Mouse (Mus musculus) myocyte (in vitro differentiated cells): ENCODE data around the gene Cd7.

Experiments
- CEBPB ChIP-seq: IDR thresholded peaks from 2 replicates; pipeline ENCODE4 v1.6.1; 2011; ENCODE audit warnings: mild to moderate bottlenecking, moderate library complexity; ENCODE audit not compliant: poor library complexity, insufficient read depth, severe bottlenecking
- E2F4 ChIP-seq: IDR thresholded peaks from one replicate; pipeline ENCODE4 v1.6.1; 2011; ENCODE audit warnings: mild to moderate bottlenecking, control low read depth, moderate library complexity; ENCODE audit not compliant: insufficient read depth
- POLR2A ChIP-seq: IDR thresholded peaks from one replicate; pipeline ENCODE4 v1.6.1; 2011; ENCODE audit warnings: low read depth, mild to moderate bottlenecking, control low read depth, moderate library complexity; ENCODE audit not compliant: insufficient read length
- POLR2AphosphoS2 ChIP-seq: IDR thresholded peaks from one replicate; pipeline ENCODE4 v1.6.1; 2011; ENCODE audit warnings: low read depth, control low read depth; ENCODE audit not compliant: insufficient read length
- SRF ChIP-seq: IDR thresholded peaks from one replicate; pipeline ENCODE4 v1.6.1; 2011; ENCODE audit warnings: low read depth; ENCODE audit not compliant: control insufficient read depth, insufficient read length
- TCF12 ChIP-seq: IDR thresholded peaks from one replicate; pipeline ENCODE4 v1.6.1; 2011; ENCODE audit warnings: mild to moderate bottlenecking, control low read depth; ENCODE audit not compliant: poor library complexity, insufficient read depth, severe bottlenecking
- TCF3 ChIP-seq: IDR thresholded peaks from one replicate; pipeline ENCODE4 v1.6.1; 2011; ENCODE audit warnings: low read depth, control low read depth; ENCODE audit not compliant: insufficient read length
- USF1 ChIP-seq: IDR thresholded peaks from one replicate; pipeline ENCODE4 v1.6.1; 2011; ENCODE audit warnings: low read depth, mild to moderate bottlenecking, control low read depth, moderate library complexity

GRCm38 (mm10) chr11:121056536-121057236 lies 17.5 kb upstream of the Cd7 start:
- TF ChIP-seq POLR2A (no peak), TCF12 (no peak), USF1 (no peak), CEBPB (no peak), SRF (no peak), POLR2AphosphoS2 (no peak), E2F4 (no peak), TCF3 (no peak)
